Mouse (Mus musculus) midbrain, embryonic 12.5 days (tissue): ENCODE measurements at regions not wholly inside any gene's neighbourhood (a gene's known extent, or its start where the extent isn't known, plus 50 kb on each side); places are given as distances from the start of the nearest gene placed in this dataset.

ENCODE experiments used
- ATAC-seq: fragments of 200-750 bp; cut with Nextera tagmentation; 2 replicates; pipeline ENCODE4 v1.8.0; 2017; ENCODE audit warnings: low read depth, moderate TSS enrichment, moderate library complexity; ENCODE audit not compliant: low FRiP score
- H3K27ac ChIP-seq: fragments of 300-500 bp; sonication (generic); replicated peaks from 2 replicates; pipeline ENCODE4 v1.5.1; 2016; ENCODE audit warnings: mild to moderate bottlenecking
- H3K27me3 ChIP-seq: fragments of 300-500 bp; sonication (generic); 2 replicates; pipeline ENCODE4 v1.6.1; 2016; ENCODE audit warnings: mild to moderate bottlenecking
- H3K36me3 ChIP-seq: fragments of 300-500 bp; sonication (generic); 2 replicates; pipeline ENCODE4 v1.6.1; 2016
- H3K4me1 ChIP-seq: fragments of 300-500 bp; sonication (generic); 2 replicates; pipeline ENCODE4 v1.6.1; 2016
- H3K4me2 ChIP-seq: fragments of 300-500 bp; sonication (generic); replicated peaks from 2 replicates; pipeline ENCODE4 v1.6.1; 2016; ENCODE audit warnings: mild to moderate bottlenecking, moderate library complexity
- H3K4me3 ChIP-seq: fragments of 300-500 bp; sonication (generic); 2 replicates; pipeline ENCODE4 v1.5.1; 2016; ENCODE audit warnings: mild to moderate bottlenecking
- H3K9ac ChIP-seq: fragments of 300-500 bp; sonication (generic); replicated peaks from 2 replicates; pipeline ENCODE4 v1.6.1; 2016; ENCODE audit warnings: mild to moderate bottlenecking, moderate library complexity
- H3K9me3 ChIP-seq: fragments of 300-500 bp; sonication (generic); 2 replicates; pipeline ENCODE4 v1.6.1; 2016; ENCODE audit warnings: mild to moderate bottlenecking
- WGBS: fragments of 180-500 bp; shearing (Covaris S2); methylation state at CpG from one replicate; pipeline ENCODE4 v1.1.7; 2016; 5-methylcytosine and 5-hydroxymethylcytosine counted together

DNA sequence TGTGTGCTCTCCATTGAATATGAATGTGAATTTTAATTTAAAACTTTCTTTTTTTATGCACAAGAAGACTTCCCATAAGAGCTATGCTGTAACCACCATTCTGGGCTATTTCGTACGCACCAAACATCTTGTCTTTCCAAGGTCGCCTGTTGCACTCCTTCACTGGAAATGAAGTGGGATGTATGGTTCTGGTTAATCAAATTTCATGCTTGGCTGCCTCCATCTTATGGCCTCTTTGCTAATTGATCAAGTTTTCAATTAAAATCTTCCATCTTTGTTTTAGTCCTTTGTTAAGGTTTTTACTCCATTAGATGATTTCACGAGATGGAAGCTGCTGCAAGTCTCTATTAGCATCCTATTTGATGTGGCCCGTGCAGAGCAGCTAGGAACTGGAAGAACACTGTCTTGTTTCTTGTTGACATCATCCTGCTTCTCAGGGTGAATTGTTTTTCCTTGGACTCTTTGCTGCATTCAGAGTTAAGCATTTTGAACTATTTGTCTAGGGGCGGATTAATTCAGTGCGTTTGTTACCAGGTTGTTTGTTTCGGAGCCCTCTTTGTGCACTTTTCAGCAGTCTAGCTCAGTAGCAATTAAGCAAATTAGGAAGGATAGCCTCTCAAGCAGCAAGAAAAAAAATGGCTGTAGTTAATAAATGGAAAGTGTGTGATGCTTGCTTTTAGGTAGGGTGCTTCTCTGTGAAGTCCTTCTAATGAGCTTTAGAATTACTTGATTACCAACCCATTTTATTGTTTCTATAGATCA, 147.4 kb upstream of the Alcam start:
- Histone ChIP-seq H3K4me3 (no peak overlapping the region), H3K4me2 (no peak overlapping the region), H3K27me3 (no peaks in the 10 kb centered on the region), H3K9ac (no peak overlapping the region), H3K27ac (no peak overlapping the region), H3K9me3 (no peaks in the 10 kb centered on the region), H3K36me3 (no peaks in the 10 kb centered on the region), H3K4me1 (no peaks in the 10 kb centered on the region)
- peak; percentile 71; the same call in 1 of the 2 replicates for ATAC-seq
- WGBS, result 66% methylated on average over 8 of the region's 8 CpGs

DNA sequence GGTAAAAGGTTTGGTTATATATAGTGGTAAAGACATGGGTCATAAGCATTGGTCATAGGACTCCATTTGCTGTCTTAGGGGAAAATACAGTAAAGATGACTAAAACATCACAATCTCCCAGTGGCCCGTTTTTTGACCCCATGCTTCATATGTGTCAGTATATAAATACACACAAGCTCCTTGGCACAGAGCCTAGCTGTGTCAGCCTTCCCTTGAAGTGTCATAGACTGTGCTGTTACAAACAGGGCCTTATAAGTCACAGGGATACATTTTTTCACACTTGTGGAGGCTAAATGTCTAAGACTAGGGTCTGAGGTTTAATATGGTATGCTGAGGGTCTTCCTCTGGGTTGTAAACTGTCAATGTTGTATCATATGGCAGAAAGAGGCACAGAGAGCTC, 144.4 kb upstream of the Alcam start:
- no peak overlapping the region for H3K27ac ChIP-seq
- H3K4me1 ChIP-seq, result no peaks in the 10 kb centered on the region
- H3K27me3 ChIP-seq, result no peaks in the 10 kb centered on the region
- ATAC-seq, result no peak
- no peaks in the 10 kb centered on the region for H3K36me3 ChIP-seq
- no peak overlapping the region for H3K4me3 ChIP-seq
- WGBS, result 84% methylated on average over 1 of the region's 1 CpGs
- no peak overlapping the region for H3K9ac ChIP-seq
- no peaks in the 10 kb centered on the region for H3K9me3 ChIP-seq
- no peak overlapping the region for H3K4me2 ChIP-seq

DNA sequence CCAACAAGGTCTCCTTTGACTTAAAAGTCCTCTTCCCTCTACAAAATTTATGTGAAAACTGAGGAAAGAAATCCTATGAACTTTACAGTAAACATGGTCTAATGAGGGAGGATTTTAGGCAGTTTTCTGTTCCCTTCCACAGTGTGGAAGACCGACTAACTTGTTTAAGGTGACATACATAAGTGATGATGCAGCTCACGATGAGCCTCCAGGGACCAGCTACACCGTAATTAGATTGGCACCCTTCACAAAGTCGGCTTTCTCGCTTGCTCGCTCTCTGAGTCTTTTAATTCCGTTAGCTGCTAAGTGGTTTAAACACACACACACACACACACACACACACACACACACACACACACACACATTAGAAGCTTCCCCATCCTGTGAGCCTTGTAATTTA, 143.3 kb upstream of the Alcam start:
- Histone ChIP-seq H3K4me3 (no peak overlapping the region), H3K27ac (no peak overlapping the region), H3K9me3 (no peaks in the 10 kb centered on the region), H3K4me1 (no peaks in the 10 kb centered on the region), H3K4me2 (no peak overlapping the region), H3K36me3 (no peaks in the 10 kb centered on the region), H3K9ac (no peak overlapping the region), H3K27me3 (no peaks in the 10 kb centered on the region)
- WGBS, result 70% methylated on average over 7 of the region's 7 CpGs
- ATAC-seq, result no peak

DNA sequence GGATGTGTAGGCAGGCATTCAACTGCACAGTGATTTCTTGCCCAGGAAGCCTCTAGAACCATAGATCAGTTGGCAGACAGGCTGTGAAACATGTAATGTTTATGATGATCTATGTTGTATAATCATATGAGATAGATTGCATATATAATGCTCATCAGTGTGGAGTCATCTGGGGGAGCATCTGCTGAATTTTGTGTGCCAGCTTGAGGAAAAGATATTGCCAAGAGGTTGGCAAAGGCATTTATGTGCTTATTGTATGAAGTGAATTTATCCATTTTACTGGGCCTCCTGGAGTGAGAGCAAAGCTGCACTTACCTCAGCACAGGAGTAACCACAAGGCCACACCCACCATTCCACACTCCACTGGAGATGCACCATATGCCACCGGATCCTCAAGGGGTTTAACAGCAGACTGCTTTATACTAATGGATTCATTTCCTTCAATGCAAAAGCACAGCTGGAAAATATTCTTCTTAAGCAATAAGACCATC, 134.5 kb upstream of the Alcam start:
- WGBS, result 52% methylated on average over 1 of the region's 1 CpGs
- ATAC-seq, result no peak

DNA sequence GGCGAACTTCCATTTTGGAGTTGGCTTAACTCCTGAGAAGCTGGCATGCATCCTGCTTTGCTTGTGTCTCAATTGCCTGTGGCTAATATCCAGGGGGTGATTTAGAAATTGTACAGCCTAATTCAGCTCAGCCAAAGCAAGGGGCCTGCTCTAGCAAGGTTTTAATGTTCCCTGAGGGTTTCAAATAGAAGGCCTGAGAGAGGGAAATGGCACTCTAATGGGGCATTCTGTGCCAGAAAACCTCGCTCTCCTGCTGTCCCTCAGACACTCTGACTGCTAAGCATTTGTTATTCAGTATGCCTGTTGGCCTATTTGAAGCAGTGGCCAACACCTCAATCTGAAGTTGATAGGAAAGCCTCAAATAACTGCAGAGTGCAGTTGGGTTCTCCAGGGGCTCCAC, 115.2 kb upstream of the Alcam start:
- 85% methylated on average over 2 of the region's 2 CpGs for WGBS

More for the DNA sequence above, 134.5 kb upstream of the Alcam start:
- H3K4me3 ChIP-seq, result no peak overlapping the region
- no peak overlapping the region for H3K9ac ChIP-seq
- H3K4me2 ChIP-seq, result no peak overlapping the region
- H3K4me1 ChIP-seq, result no peaks in the 10 kb centered on the region
- no peak overlapping the region for H3K27ac ChIP-seq
- no peaks in the 10 kb centered on the region for H3K9me3 ChIP-seq
- H3K27me3 ChIP-seq, result no peaks in the 10 kb centered on the region
- H3K36me3 ChIP-seq, result no peaks in the 10 kb centered on the region

DNA sequence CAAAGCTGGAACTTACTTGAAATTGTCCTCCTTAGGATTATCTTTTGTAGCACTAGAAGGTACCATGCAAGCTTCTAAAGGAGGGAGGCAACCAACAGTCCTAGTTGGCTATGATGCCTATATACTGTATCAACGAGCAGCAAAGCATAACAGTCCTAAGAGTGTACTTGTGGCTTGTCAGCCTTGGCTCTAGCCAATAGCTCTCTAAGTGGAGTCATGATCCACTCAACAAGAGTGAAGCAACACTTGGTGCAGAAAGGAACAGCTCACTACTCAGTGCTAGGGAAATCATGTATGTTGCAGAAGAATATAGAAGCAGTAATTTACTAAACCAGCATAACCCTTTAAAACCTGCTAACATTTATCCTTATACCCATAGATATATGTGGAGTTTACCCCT, 82.4 kb upstream of the Alcam start:
- H3K27me3 ChIP-seq, result no peaks in the 10 kb centered on the region
- H3K27ac ChIP-seq, result no peak overlapping the region
- no peak for ATAC-seq
- H3K4me1 ChIP-seq, result no peaks in the 10 kb centered on the region
- WGBS, result 88% methylated on average over 1 of the region's 1 CpGs
- no peak overlapping the region for H3K9ac ChIP-seq
- H3K4me3 ChIP-seq, result no peak overlapping the region
- H3K9me3 ChIP-seq, result no peaks in the 10 kb centered on the region
- H3K4me2 ChIP-seq, result no peak overlapping the region
- H3K36me3 ChIP-seq, result no peaks in the 10 kb centered on the region

More for the DNA sequence above, 115.2 kb upstream of the Alcam start:
- Histone ChIP-seq H3K4me3 (no peak overlapping the region), H3K4me2 (no peak overlapping the region), H3K36me3 (no peaks in the 10 kb centered on the region), H3K27ac (no peak overlapping the region), H3K9ac (no peak overlapping the region), H3K9me3 (no peaks in the 10 kb centered on the region), H3K27me3 (no peaks in the 10 kb centered on the region), H3K4me1 (no peaks in the 10 kb centered on the region)
- no peak for ATAC-seq

DNA sequence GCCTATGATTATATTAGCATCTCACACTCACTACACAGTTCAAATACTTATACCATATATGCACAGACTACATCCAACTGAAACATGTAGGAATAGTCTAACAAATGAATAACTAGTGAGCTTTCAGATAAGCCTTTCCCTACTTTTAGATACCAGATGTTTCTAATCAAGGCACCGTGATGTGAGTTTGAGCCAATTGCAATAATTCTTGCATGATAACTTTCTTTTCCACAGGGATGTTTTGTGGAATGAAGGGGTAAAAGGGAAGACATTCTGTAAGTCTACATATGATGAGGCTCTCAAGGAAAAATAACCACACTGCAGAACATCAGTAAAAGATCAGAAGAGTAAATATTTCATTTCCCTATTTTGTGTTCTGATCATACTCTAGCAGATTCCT, 80.7 kb upstream of the Alcam start:
- Histone ChIP-seq H3K9ac (no peak overlapping the region), H3K27ac (no peak overlapping the region), H3K4me3 (no peak overlapping the region), H3K9me3 (no peaks in the 10 kb centered on the region), H3K36me3 (no peaks in the 10 kb centered on the region), H3K4me1 (no peaks in the 10 kb centered on the region), H3K4me2 (no peak overlapping the region), H3K27me3 (no peaks in the 10 kb centered on the region)
- WGBS, result 81% methylated on average over 1 of the region's 1 CpGs
- ATAC-seq, result no peak

DNA sequence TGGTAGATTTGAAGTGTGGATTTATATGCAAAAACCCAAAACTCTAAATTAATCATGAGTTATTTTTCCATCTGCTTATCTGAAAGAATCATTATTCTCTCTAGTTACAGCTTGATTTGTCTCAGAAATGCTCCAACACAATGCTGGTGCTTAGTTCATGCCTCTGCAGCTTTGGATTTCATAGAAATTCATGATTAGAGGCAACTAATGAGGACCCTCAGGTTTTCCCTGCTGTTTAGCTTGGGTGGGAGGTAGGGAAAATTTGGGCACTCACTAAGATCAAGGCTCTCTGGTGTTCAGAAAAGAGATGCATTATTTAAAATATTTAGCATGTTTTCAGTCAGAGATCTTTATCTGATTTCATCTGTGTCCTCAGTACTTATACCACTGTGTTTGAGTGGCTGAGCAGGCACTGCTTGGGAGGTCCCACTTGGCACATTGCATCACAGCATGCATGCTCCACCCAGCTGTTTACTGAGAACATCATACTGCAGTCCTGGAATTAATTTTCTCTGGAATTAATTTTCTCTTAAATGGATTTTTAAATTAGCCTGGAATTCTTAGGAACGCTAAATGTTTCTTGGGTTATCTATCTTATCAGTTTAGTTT, 78.7 kb upstream of the Alcam start:
- ATAC-seq, result no peak
- H3K27me3 ChIP-seq, result no peaks in the 10 kb centered on the region
- H3K4me3 ChIP-seq, result no peak overlapping the region
- H3K27ac ChIP-seq, result no peak overlapping the region
- H3K4me2 ChIP-seq, result no peak overlapping the region
- no peaks in the 10 kb centered on the region for H3K9me3 ChIP-seq
- WGBS, result 84% methylated on average over 1 of the region's 1 CpGs
- H3K36me3 ChIP-seq, result no peaks in the 10 kb centered on the region
- no peaks in the 10 kb centered on the region for H3K4me1 ChIP-seq
- no peak overlapping the region for H3K9ac ChIP-seq

DNA sequence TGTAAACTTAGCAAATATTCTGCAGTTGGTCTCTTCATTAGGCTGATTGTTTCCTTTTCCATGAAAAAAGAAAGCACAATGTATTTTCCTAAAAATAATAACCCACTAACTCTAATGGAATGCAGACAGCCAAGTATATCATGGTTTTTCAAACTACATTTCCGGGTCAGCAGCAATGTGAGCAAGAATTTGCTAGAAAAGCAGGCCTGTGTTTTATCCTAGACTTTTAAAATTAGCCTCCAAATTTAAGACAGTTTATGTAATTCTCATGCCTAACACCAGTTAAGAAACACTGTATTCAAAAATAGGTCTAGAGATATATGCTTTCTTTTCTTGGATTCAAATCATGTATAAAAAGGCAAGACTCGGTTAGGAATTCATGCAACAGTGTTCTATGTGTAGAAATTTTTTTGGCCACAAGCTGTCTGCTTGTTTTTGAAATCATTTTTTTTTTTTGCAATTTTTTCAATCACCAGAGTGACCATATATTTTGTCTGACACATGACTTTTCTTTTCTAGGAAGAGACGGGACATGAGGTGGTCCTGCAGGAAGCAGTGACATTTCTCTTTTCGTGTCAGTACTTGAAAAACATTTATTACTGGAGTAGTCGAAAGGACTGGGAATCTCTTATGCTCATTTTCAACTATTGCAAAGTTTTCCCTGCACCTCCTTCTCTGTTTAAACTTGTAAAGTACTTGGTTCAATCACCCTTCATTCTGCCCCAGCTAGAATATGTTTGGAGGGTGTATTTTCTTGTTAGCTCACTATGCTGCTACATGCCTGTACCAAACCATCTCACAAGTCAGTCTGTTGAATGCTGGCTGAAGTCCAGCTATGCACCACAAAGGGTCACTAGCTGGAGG, 59.9 kb upstream of the Alcam start:
- 88% methylated on average over 5 of the region's 5 CpGs for WGBS

DNA sequence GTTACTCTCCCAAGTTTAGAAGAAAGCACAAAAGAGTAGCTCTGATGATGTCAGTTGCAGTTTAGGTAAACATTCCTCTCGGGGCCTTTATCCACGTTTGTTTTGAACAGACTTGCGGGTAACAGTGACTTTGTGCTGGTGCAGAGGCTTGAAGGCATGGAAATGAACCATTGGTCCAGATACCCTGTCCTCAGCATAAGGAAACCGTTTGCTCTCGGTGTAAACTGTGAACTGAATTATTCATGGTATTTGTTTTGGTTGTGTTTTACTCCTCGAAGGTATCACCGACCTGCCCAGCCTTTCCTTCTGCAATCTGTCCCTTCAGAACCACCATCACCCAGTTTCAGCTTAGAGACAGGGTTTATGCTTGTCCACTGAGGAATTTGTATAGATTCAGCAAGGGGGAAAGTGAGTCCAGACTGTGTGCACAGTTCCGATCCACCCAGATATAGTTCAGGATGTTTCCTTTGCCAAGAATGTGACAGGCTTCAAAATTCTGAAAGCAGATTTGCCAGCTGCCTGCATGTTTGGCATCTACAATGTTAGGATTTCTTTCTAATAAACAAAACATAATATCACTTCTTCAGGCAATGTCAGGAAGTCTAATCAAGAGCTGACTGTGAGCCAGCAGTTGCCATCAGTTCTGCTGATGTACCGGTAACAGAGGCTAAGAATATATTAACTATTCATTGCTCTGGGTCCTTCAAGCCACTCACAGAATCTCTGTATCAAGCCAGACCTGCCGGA, 54.9 kb upstream of the Alcam start:
- no peak overlapping the region for H3K4me3 ChIP-seq
- H3K36me3 ChIP-seq, result no peaks in the 10 kb centered on the region
- ATAC-seq, result no peak
- no peaks in the 10 kb centered on the region for H3K27me3 ChIP-seq
- 81% methylated on average over 10 of the region's 10 CpGs for WGBS
- H3K27ac ChIP-seq, result no peak overlapping the region
- H3K4me1 ChIP-seq, result no peaks in the 10 kb centered on the region
- H3K4me2 ChIP-seq, result no peak overlapping the region
- no peaks in the 10 kb centered on the region for H3K9me3 ChIP-seq
- no peak overlapping the region for H3K9ac ChIP-seq

More for the DNA sequence above, 59.9 kb upstream of the Alcam start:
- Histone ChIP-seq H3K9ac (no peak overlapping the region), H3K9me3 (no peaks in the 10 kb centered on the region), H3K4me3 (no peak overlapping the region), H3K27ac (no peak overlapping the region), H3K36me3 (no peaks in the 10 kb centered on the region), H3K27me3 (no peaks in the 10 kb centered on the region), H3K4me1 (no peaks in the 10 kb centered on the region), H3K4me2 (no peak overlapping the region)
- no peak for ATAC-seq
